Mouse (Mus musculus): ENCODE results near the gene Ece1.

- TF ChIP-seq MAFK (IDR thresholded peaks at IDR 0.05; ENCODE audit: borderline replicate concordance, low read depth, low read length) (no peak), MYB (IDR thresholded peaks at IDR 0.05; ENCODE audit: low read depth, low read length) (no peak), TCF12 (IDR thresholded peaks at IDR 0.05; ENCODE audit: low read depth, low read length) (no peak), KAT2A (conservative IDR thresholded peaks at IDR 0.05; ENCODE audit: low read depth, low read length) (no peak), POLR2A (IDR thresholded peaks at IDR 0.05; ENCODE audit: control insufficient read depth in 1 of 2, insufficient read depth in 1 of 2, low read depth in 1 of 2, low read length in 2 of 2, poor library complexity in 1 of 2) (no peak), CTCF (IDR thresholded peaks at IDR 0.05 in 2 of 3, conservative IDR thresholded peaks at IDR 0.05 in 1 of 3; ENCODE audit: control insufficient read depth in 1 of 3, insufficient read depth in 1 of 3, low read depth in 2 of 3, low read length in 3 of 3, poor library complexity in 1 of 3, severe bottlenecking in 1 of 3) (no peak), E2F4 (IDR thresholded peaks at IDR 0.05; ENCODE audit: borderline replicate concordance, low read depth, low read length) (no peak), EP300 (IDR thresholded peaks at IDR 0.05; ENCODE audit: low read depth in 1 of 2, low read length in 2 of 2) (no peak), CHD2 (IDR thresholded peaks at IDR 0.05; ENCODE audit: low read length) (no peak), POLR2AphosphoS2 (IDR thresholded peaks at IDR 0.05; ENCODE audit: low read length) (no peak), BHLHE40 (IDR thresholded peaks at IDR 0.05; ENCODE audit: borderline replicate concordance, low read depth, low read length) (no peak), ZC3H11A (IDR thresholded peaks at IDR 0.05; ENCODE audit: low read depth, low read length) (no peak), TBP (IDR thresholded peaks at IDR 0.05; ENCODE audit: low read depth, low read length) (no peak)
These were observed 2.0 kb downstream of the Ece1 start for GRCm38 (mm10) chr4:137864031-137864430.
